Mouse (Mus musculus) large intestine, adult 2 months (tissue): ENCODE data around the gene Scd1. TPM values are rescaled to one million over a fixed set of nuclear protein-coding genes. Genes with fewer than 3 reads are reported as not detected.

ENCODE experiments used
- DNase-seq: peaks from one replicate; pipeline ENCODE4 v3.0.0-alpha.2; 2012; ENCODE audit warnings: low read depth, low spot score
- WGBS: fragments of 180-500 bp; shearing (Covaris S2); methylation state at CpG from one replicate; pipeline ENCODE4 v1.1.7; 2018; 5-methylcytosine and 5-hydroxymethylcytosine counted together
- polyA plus RNA-seq: library from polyadenylated mRNA; depleted of rRNA; stranded (reverse); fragments of >200 nt; gene quantifications from 2 replicates; pipeline ENCODE4 v1.2.3, GENCODE M21; 2012; rRNA removed

Scd1 gene
- 98.0 and 287 TPM in 2 replicates for polyA plus RNA-seq

DNA sequence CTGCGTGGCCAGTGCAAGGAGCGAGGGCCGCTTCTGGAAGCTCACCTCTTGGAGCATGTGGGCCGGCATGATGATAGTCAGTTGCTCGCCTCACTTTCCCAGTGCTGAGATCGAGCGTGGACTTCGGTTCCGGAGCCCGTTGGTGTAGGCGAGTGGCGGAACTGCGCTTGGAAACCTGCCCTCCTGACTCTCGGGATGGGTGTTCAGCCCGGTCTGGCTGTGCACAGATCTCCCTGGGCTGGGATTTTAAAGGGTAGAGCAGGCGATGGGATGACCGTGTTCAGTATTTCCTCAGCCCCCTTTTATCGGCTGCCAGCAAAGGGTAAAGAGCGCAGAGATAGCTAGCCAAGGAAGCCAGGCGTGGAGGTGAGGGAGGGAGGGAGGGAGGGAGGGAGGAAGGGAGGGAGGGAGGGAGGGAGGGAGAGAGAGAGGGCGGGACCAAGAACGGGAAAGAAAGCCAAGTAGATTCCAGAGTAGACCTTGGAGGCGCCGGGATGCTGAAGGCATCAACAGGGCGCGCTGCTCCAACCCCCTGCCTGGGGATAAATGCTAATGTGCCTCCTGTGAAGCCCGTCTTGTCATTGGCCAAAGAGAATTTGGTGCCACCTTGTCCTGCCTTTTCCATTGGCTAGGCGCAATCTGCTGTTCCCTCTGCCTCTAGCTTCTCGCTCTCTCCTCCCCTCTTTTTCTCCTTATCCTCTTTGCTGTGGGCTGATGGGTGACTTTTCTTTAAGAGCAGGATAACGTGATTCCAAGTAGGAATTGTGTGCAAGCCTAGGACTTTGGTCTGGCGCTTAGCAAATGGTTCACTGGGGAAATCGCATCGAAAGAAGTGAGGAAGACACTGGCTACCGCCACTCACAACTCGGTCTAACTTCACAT, at the start of gene Scd1:
Scd1 (minus strand) TSS at position 539 of the 882 bp plus-strand sequence.
- WGBS = under 1% methylated on average over 33 of the region's 35 CpGs
- peak; percentile 33 for DNase-seq

DNA sequence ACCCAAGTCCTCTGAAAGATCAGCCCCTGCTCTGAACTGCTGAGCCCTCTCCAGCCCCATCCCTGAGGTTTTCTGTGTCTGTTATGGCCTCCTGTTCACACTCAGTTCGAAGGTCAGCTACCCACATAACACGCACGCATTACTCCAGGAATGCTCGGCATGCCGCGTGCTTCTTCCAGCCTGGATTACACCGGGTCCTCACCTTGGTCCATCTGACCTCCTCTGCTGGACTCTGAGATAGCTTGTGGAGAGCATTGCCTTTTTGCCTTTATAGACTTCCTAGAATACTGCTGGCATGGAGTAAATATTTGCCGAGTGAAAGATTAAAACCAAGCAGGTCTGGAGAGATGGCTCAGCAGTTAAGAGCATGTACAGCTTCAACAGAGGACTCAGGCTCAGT, 47.7 kb upstream of the Scd1 start:
- no peak for DNase-seq
- 30% methylated on average over 8 of the region's 8 CpGs for WGBS

- DNase-seq = no peak
- WGBS = 83% methylated on average over 6 of the region's 6 CpGs
Measured at GRCm38 (mm10) chr19:44454862-44455261, 47.2 kb upstream of the Scd1 start.

- no peak for DNase-seq
- WGBS = 69% methylated on average over 4 of the region's 4 CpGs
Measured at GRCm38 (mm10) chr19:44447927-44448326, 40.2 kb upstream of the Scd1 start.

- 79% methylated on average over 3 of the region's 3 CpGs for WGBS
- no peak for DNase-seq
Measured at GRCm38 (mm10) chr19:44445755-44446154, 38.1 kb upstream of the Scd1 start.

- DNase-seq = no peak
- WGBS = 29% methylated on average over 4 of the region's 4 CpGs
Measured at GRCm38 (mm10) chr19:44439302-44439701, 31.6 kb upstream of the Scd1 start.

- WGBS = 55% methylated on average over 6 of the region's 6 CpGs
Measured at GRCm38 (mm10) chr19:44437975-44438374, 30.3 kb upstream of the Scd1 start.

DNA sequence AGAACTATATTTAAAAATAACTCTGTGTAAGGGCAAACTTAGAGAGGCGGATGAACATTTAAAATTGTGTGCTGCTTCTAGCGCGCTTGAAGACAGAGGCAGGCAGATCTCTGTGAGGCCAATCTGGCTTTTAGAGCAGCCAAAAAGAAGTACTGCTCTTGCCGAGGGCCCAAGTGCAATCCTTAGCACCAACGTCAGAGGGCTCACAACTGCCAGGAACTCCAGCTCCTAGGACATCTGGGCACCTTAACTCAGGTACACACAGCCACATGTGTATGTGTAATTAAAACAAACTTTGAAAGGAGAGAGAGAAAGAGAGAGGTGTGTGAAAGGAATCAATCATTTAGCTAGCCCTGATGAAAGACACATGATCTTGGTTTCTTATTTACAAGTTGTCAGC, 24.4 kb upstream of the Scd1 start:
- no peak for DNase-seq

More at GRCm38 (mm10) chr19:44437975-44438374, 30.3 kb upstream of the Scd1 start:
- no peak for DNase-seq

GRCm38 (mm10) chr19:44427721-44428120, 20.0 kb upstream of the Scd1 start:
- WGBS = 43% methylated on average over 1 of the region's 1 CpGs
- no peak for DNase-seq

More for the DNA sequence above, 24.4 kb upstream of the Scd1 start:
- 66% methylated on average over 5 of the region's 5 CpGs for WGBS

DNA sequence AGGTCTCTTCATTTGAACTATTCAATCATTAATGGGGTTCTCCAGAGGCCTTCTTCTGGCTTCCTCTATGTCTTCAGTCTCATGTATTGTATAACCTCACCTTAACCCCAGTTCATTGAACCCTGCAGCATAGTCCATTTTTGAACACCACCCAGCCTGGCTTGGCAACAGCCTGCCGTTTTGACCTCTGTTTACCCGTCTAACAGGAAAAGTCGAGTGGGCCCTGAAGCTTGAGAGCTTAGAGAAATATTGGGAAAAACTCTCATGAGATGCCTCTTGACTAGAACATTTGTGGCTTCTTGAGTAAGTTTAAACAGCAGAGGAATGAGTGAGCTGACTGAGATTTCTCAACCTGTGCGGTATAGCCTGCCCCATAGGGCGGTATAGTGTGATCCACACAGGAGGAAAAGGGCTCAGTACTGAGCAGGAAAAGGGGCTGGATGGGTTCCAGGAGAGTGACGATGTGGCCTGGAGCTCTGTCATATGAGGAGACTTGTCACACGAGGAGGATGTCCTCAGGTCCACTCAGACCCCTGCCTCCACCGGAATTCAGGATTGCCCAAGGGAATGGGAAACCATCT, 14.5 kb upstream of the Scd1 start:
- no peak for DNase-seq
- 52% methylated on average over 8 of the region's 8 CpGs for WGBS

DNA sequence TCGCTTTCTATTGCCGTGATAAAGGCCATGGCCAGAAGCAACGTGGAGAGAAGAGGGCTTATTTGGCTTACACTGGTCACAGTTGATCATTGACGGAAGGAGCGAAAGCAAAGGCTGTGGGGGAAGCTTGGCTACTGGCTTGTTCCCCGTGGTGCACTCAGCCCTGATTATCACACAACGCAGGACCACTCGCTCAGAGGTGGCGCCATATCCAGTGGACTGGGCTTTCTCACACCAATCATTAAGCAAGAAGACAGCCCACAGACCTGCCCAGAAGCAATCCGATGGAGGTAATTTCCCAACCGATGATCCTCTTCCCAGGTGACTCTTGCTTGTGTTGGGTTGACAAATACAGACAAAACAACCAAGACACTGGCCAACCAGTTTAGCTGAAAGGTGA, 11.9 kb upstream of the Scd1 start:
- DNase-seq = no peak
- 50% methylated on average over 11 of the region's 11 CpGs for WGBS

DNA sequence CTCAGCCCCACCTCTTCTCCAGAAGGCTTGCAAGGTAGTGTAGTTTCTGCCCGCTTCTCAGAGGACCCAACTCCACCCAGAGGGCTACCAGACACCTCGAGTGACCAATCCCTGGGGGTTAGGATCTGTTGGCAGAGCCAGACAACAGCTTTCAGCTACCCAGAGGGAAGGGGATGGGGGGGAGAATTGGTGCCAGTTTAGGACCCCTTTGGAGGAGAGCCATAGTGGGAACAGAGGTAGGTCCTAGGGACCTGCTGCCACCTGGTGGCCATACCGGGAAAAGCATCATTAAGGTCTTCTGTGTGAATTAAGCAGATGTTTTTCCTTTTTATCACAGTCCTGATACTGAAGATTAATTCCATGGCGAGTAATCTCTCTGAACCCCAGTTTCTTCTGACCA, 11.3 kb upstream of the Scd1 start:
- DNase-seq = peak; percentile 16
- whole genome bisulfite sequencing = 25% methylated on average over 4 of the region's 4 CpGs

GRCm38 (mm10) chr19:44418544-44418943, 10.9 kb upstream of the Scd1 start:
- DNase-seq = no peak
- 70% methylated on average over 9 of the region's 9 CpGs for WGBS

DNA sequence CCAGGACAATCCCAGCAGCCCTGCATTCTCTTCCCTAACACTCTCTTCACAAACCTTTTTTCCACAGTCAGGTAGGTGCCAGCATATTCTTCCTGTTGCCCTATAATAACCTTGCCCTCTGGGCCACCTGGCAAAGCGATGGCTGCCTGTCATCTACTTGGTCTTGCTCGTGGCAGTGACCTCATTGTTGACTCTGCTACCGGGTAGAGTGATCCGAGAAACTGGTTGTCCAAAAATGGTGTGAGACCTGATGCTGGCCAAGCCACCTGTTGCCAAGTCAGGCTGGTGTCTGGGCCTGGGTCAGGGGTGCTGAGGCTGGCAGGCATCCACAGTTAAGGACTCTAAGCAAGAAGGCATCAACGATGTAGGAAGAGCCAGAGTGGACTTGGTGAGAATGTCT, 10.4 kb upstream of the Scd1 start:
- 43% methylated on average over 5 of the region's 5 CpGs for WGBS
- no peak for DNase-seq

- WGBS = 67% methylated on average over 4 of the region's 4 CpGs
- no peak for DNase-seq
Measured at GRCm38 (mm10) chr19:44417448-44417847, 9.8 kb upstream of the Scd1 start.

DNA sequence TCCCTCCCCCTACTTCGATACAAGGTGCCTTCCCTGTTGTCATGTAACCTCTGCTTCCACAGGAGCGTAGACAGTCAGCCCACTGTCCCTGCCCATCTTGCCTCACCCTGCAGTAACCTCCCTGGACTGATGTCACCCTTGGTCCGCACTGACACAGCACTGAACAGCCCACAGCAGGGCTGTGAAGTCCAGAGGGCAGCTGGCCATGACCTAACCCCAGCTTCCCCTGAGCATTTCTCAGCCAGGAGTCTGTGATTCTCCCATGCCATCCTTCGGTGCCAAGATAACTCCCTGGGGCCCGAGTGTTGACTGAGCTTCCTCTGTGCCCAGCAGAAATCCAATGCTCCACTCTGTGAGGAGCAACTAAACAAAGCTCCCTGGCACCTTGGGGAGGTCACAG, 8.6 kb upstream of the Scd1 start:
- WGBS = 71% methylated on average over 5 of the region's 5 CpGs
- no peak for DNase-seq

DNA sequence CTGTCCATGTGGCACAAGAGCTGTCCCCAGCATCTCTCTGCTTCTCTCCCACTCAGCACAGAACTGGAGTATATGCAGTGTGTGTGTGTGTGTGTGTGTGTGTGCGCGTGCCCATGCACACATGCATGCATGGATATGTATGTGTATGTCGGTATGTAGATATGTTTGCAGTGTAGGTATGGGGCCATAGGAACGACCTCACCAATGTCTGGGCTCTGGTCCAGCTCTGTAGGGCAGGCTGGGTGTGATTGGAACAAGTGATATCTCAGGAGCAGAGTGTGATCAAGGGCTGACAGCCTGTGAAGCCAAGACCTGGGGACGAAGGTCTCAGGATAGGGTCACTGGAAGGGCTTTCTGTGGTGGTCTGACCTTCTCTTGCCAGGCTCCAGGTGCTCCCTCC, 7.8 kb upstream of the Scd1 start:
- no peak for DNase-seq
- 70% methylated on average over 5 of the region's 5 CpGs for WGBS

- no peak for DNase-seq
- WGBS = 83% methylated on average over 20 of the region's 20 CpGs
Measured at GRCm38 (mm10) chr19:44410269-44410992, 2.8 kb upstream of the Scd1 start.

- no peak for DNase-seq
- 75% methylated on average over 4 of the region's 4 CpGs for WGBS
Measured at GRCm38 (mm10) chr19:44408595-44408994, 916 bp upstream of the Scd1 start.

DNA sequence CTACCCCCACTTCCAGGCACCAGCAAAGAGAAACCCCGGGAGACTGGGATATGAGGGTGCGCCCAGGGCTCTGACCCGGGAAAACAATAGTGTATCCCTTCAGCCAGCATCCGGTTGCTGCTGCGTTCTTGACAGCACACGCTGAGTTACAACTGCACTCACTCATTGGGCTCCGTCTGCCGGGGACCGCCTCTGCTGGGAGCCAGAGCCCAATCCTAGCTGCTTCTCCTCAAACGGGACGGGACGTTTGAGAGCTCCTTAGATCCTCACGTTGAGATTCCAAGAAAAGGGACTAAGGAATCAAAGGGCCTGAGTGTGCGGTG, 505 bp upstream of the Scd1 start:
- WGBS = 2% methylated on average over 14 of the region's 14 CpGs

GRCm38 (mm10) chr19:44403546-44403945, 4.1 kb downstream of the Scd1 start:
- 82% methylated on average over 6 of the region's 6 CpGs for WGBS
- DNase-seq = no peak

More for the DNA sequence above, 505 bp upstream of the Scd1 start:
- peak; percentile 39 for DNase-seq
